Mouse (Mus musculus) C2C12 (cell line): Measurements from ENCODE around the gene Atn1.

Experiments used
- CEBPB ChIP-seq: IDR thresholded peaks from one replicate; pipeline ENCODE4 v1.6.1; 2011; ENCODE audit warnings: low read depth, mild to moderate bottlenecking, control low read depth, moderate library complexity
- CTCF ChIP-seq: IDR thresholded peaks from one replicate; pipeline ENCODE4 v1.5.1; 2011; ENCODE audit not compliant: control insufficient read depth, insufficient read depth, insufficient read length
- MAX ChIP-seq: IDR thresholded peaks from one replicate; pipeline ENCODE4 v1.6.1; 2011; ENCODE audit warnings: mild to moderate bottlenecking, control low read depth
- MYOD1 ChIP-seq: IDR thresholded peaks from one replicate; pipeline ENCODE4 v1.6.1; 2011; ENCODE audit warnings: low read depth; ENCODE audit not compliant: control insufficient read depth, insufficient read length
- MYOG ChIP-seq: IDR thresholded peaks from one replicate; pipeline ENCODE4 v1.6.1; 2011; ENCODE audit not compliant: control insufficient read depth, insufficient read length; ENCODE audit errors: extremely low read depth
- USF1 ChIP-seq: IDR thresholded peaks from one replicate; pipeline ENCODE4 v1.6.1; 2011; ENCODE audit warnings: low read depth, mild to moderate bottlenecking, control low read depth, moderate library complexity

GRCm38 (mm10) chr6:124770013-124770412 is 13.7 kb upstream of the Atn1 start:
- TF ChIP-seq CTCF, result no peak
- no peak for TF ChIP-seq USF1
- TF ChIP-seq MAX, result no peak
- TF ChIP-seq MYOD1, result no peak
- TF ChIP-seq CEBPB, result no peak
- TF ChIP-seq MYOG, result no peak
